Mouse (Mus musculus) megakaryocyte-erythroid progenitor cell, adult 5 weeks (primary cell): ENCODE measurements around the gene Klc4. TPM values are rescaled to one million over a fixed set of nuclear protein-coding genes. Genes with fewer than 3 reads are reported as not detected.

Experiments used
- polyA plus RNA-seq: library from polyadenylated mRNA; stranded (reverse); fragments of >175 nt; gene quantifications from 2 replicates; pipeline ENCODE4 v1.2.3, GENCODE M21; 2012

The Klc4 gene
- polyA plus RNA-seq, result 23.7 and 24.4 TPM in 2 replicates

GRCm38 (mm10) chr17:46645561-46646321, at the start of gene Klc4, which contains the start of gene Mrpl2:
TSS of gene Klc4 (minus strand) at chr17:46646022.
TSS of gene Mrpl2 (plus strand) at chr17:46646229.

GRCm38 (mm10) chr17:46680760-46681373, 35.0 kb upstream of the Klc4 start, which contains the start of gene Klhdc3:
TSS of gene Klhdc3 (minus strand) at chr17:46680914.

GRCm38 (mm10) chr17:46678416-46678815, 32.6 kb upstream of the Klc4 start, which contains the start of gene Mea1:
TSS of gene Mea1 (plus strand) at chr17:46678793.

GRCm38 (mm10) chr17:46673850-46674529, 28.2 kb upstream of the Klc4 start, which contains the start of gene Rrp36:
TSS of gene Rrp36 (minus strand) at chr17:46674352.

GRCm38 (mm10) chr17:46650232-46651031, 4.6 kb upstream of the Klc4 start, which contains the start of gene Cul7:
TSS of gene Cul7 (plus strand) at chr17:46650337.

GRCm38 (mm10) chr17:46628791-46629684, 16.8 kb downstream of the Klc4 start, which contains the start of gene Ptk7:
TSS of gene Ptk7 (minus strand) at chr17:46629504.

Other genes with a start within 250 kb of the Klc4 start
- not detected in 2 replicates for gene Crip3, start 217.1 kb downstream of the Klc4 start, polyA plus RNA-seq
- not detected in 2 replicates for gene Slc22a7, start 207.6 kb downstream of the Klc4 start, polyA plus RNA-seq
- gene Ttbk1, start 158.3 kb downstream of the Klc4 start, polyA plus RNA-seq, result 0.12 and 0.29 TPM in 2 replicates
- 30.7 and 40.0 TPM in 2 replicates for gene Dnph1, start 149.3 kb downstream of the Klc4 start, polyA plus RNA-seq
- 23.6 and 36.5 TPM in 2 replicates for gene Cul9, start 99.6 kb downstream of the Klc4 start, polyA plus RNA-seq
- 174 and 199 TPM in 2 replicates for gene Srf, start 89.8 kb downstream of the Klc4 start, polyA plus RNA-seq
- 4.9 and 8.5 TPM in 2 replicates for gene Ptk7, start 16.5 kb downstream of the Klc4 start, polyA plus RNA-seq
- gene Mrpl2, start 207 bp upstream of the Klc4 start, polyA plus RNA-seq, result 618 and 740 TPM in 2 replicates
- 44.9 and 63.5 TPM in 2 replicates for gene Cul7, start 4.3 kb upstream of the Klc4 start, polyA plus RNA-seq
- 34.7 and 49.3 TPM in 2 replicates for gene Rrp36, start 28.3 kb upstream of the Klc4 start, polyA plus RNA-seq
- gene Mea1, start 32.8 kb upstream of the Klc4 start, polyA plus RNA-seq, result 117 and 127 TPM in 2 replicates
- 207 and 208 TPM in 2 replicates for gene Klhdc3, start 34.9 kb upstream of the Klc4 start, polyA plus RNA-seq
- gene Ppp2r5d, start 59.1 kb upstream of the Klc4 start, polyA plus RNA-seq, result 75.2 and 77.5 TPM in 2 replicates
- gene Pex6, start 65.4 kb upstream of the Klc4 start, polyA plus RNA-seq, result 60.6 and 61.7 TPM in 2 replicates
- 0.31 and 0.82 TPM in 2 replicates for gene Gnmt, start 83.1 kb upstream of the Klc4 start, polyA plus RNA-seq
- gene Cnpy3, start 106.2 kb upstream of the Klc4 start, polyA plus RNA-seq, result 258 and 301 TPM in 2 replicates
- 0.25 TPM in 1 of 2 replicates, not detected in the other for gene Ptcra, start 117.7 kb upstream of the Klc4 start, polyA plus RNA-seq
- gene 2310039H08Rik, start 126.6 kb upstream of the Klc4 start, polyA plus RNA-seq, result 143 and 146 TPM in 2 replicates
- gene Rpl7l1, start 136.7 kb upstream of the Klc4 start, polyA plus RNA-seq, result 7.7 and 8.4 TPM in 2 replicates
- 10.2 and 11.5 TPM in 2 replicates for gene Bicral, start 212.5 kb upstream of the Klc4 start, polyA plus RNA-seq
- 26.7 and 30.1 TPM in 2 replicates for gene Tbcc, start 244.7 kb upstream of the Klc4 start, polyA plus RNA-seq